Mouse (Mus musculus): ENCODE measurements around the gene Flcn. TPM values are rescaled to one million over a fixed set of nuclear protein-coding genes. Genes with fewer than 3 reads are reported as not detected.
A peak's percentile ranks its signal among the peaks of the same experiment; 100 is the strongest.
"Not testable (repeated sequence)": the region's sequence is repeated elsewhere in the genome, so short reads cannot be mapped to it uniquely, and the experiment has no call there.

The Flcn gene
- polyA plus RNA-seq, 1 experiment from 2014 or later: 35.9 TPM

DNA sequence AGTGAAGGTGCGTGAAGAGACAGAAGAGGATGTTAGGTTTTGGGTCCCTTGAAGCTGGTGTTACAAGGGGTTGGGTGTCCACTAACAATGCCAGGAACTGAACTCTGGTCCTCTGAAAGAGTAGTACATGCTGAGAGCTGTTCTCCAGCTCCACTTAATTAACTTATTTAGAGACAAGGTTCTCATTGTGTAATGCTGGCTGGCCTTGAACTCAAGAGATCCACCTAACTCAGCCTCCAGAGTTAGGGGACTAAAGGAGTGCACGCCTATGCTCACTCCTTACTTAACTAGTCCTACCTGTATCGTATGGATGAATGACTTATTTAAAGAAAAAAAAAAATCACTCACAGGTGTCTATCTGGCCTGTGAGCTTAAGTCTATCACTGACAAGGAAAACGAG lies 28.6 kb upstream of the Flcn start:
- Histone ChIP-seq H3K4me2 (ENCODE audit: low read length) (peak overlapping the region; percentile 72), H3K27ac (replicated peaks; ENCODE audit: low read depth, low read length) (0 out of 2 replicates have a peak overlapping the region, but pooled peaks have one; percentile 98), H3K4me3 (replicated peaks; ENCODE audit: low read depth, low read length) (peak overlapping the region; percentile 100), H3K27me3 (ENCODE audit: control insufficient read depth, insufficient read depth, low read length) (no peaks in the 10 kb centered on the region), H3K4me1 (ENCODE audit: control insufficient read depth, insufficient read depth, low read length) (peaks cover 18% of the 10 kb centered on the region), H3K36me3 (ENCODE audit: control insufficient read depth, insufficient read depth, low read length) (peaks cover 35% of the 10 kb centered on the region), H3K9ac (replicated peaks; ENCODE audit: low read length) (peak overlapping the region; percentile 92), H3K9me3 (ENCODE audit: control insufficient read depth, low read length) (no peaks in the 10 kb centered on the region)
- WGBS: 67% methylated on average over 4 of the region's 4 CpGs
- no peak for DNase-seq
- ATAC-seq (ENCODE audit: low FRiP score, low TSS enrichment): no peak

DNA sequence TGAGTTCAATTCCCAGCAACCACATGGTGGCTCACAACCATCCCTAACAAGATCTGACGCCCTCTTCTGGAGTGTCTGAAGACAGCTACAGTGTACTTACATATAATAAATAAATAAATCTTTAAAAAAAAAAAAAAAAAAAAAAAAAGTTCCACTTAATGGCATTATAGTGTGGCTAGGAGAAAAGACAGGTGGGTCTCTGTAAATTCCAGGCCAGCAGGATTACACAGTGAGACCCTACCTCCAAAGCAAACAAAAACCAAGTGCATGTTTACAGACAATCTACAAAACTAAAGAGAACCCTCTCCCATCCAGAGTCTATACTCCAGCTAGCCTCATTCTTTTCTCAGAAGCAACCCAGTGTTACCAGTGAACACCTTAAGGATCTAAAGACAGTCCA lies 28.0 kb upstream of the Flcn start:
- Histone ChIP-seq H3K4me3 (replicated peaks; ENCODE audit: low read depth, low read length) (peak overlapping the region; percentile 100), H3K4me1 (ENCODE audit: control insufficient read depth, insufficient read depth, low read length) (peaks cover 18% of the 10 kb centered on the region), H3K36me3 (ENCODE audit: control insufficient read depth, insufficient read depth, low read length) (peaks cover 41% of the 10 kb centered on the region), H3K4me2 (ENCODE audit: low read length) (peak overlapping the region; percentile 72)
- WGBS: no CpG with 5 or more reads among the region's 1 CpGs
- not testable (repeated sequence) for H3K27ac ChIP-seq (replicated peaks; ENCODE audit: low read depth, low read length); H3K9ac ChIP-seq (replicated peaks; ENCODE audit: low read length); H3K9me3 ChIP-seq (ENCODE audit: control insufficient read depth, low read length); DNase-seq; ATAC-seq (ENCODE audit: low FRiP score, low TSS enrichment); H3K27me3 ChIP-seq (ENCODE audit: control insufficient read depth, insufficient read depth, low read length)

DNA sequence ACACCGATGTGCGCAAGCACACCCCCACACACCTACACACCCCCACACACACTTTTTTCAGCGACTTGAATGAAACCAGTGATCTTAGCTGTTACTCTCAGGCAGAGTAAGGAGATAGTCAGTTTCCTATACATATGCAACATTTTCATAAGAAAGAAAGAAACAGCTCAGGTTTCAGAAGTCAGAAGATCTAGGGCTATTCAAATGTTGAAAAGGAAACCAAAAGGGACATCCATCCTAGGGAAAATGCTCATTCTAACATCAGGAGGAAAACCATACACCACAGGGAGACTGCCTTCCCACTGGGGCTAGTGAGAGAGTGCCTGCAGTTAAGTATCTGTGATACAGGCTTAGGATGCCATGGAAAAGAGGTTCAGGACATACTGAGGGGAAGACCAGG lies 11.8 kb upstream of the Flcn start:
- no peak overlapping the region for H3K27ac ChIP-seq (replicated peaks; ENCODE audit: low read depth, low read length)
- H3K9me3 ChIP-seq (ENCODE audit: control insufficient read depth, low read length): no peaks in the 10 kb centered on the region
- H3K4me1 ChIP-seq (ENCODE audit: control insufficient read depth, insufficient read depth, low read length): no peaks in the 10 kb centered on the region
- DNase-seq (no peak), ATAC-seq (ENCODE audit: low FRiP score, low TSS enrichment) (no peak)
- H3K4me3 ChIP-seq (replicated peaks; ENCODE audit: low read depth, low read length): no peak overlapping the region
- H3K36me3 ChIP-seq (ENCODE audit: control insufficient read depth, insufficient read depth, low read length): peaks cover 97% of the 10 kb centered on the region
- WGBS: 94% methylated on average over 3 of the region's 3 CpGs
- H3K4me2 ChIP-seq (ENCODE audit: low read length): no peak overlapping the region
- no peaks in the 10 kb centered on the region for H3K27me3 ChIP-seq (ENCODE audit: control insufficient read depth, insufficient read depth, low read length)
- H3K9ac ChIP-seq (replicated peaks; ENCODE audit: low read length): no peak overlapping the region

DNA sequence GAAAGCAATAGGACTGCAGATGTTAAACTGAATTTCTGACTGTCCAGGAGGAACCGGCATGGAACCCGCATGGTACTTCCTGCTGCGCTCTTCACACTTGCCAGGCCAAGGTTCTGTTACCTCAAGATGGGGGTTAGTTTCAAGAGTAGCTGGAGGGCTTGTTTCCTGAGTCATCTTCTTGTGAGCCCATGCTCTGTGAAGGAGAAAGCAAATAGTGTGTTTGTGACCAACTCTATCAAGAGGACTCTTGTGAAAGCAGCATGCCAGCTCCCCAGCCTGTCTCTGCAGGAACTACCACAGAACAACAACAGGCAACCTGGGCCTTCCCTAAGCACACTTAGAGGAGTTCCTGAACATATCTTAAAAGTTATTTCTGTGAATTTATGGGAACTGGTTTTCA lies 8.1 kb upstream of the Flcn start:
- no peak overlapping the region for H3K4me2 ChIP-seq (ENCODE audit: low read length)
- H3K9me3 ChIP-seq (ENCODE audit: control insufficient read depth, low read length): no peaks in the 10 kb centered on the region
- H3K4me1 ChIP-seq (ENCODE audit: control insufficient read depth, insufficient read depth, low read length): no peaks in the 10 kb centered on the region
- H3K9ac ChIP-seq (replicated peaks; ENCODE audit: low read length): no peak overlapping the region
- peaks cover 69% of the 10 kb centered on the region for H3K36me3 ChIP-seq (ENCODE audit: control insufficient read depth, insufficient read depth, low read length)
- H3K27me3 ChIP-seq (ENCODE audit: control insufficient read depth, insufficient read depth, low read length): no peaks in the 10 kb centered on the region
- ATAC-seq (ENCODE audit: low FRiP score, low TSS enrichment) (no peak), DNase-seq (no peak)
- H3K27ac ChIP-seq (replicated peaks; ENCODE audit: low read depth, low read length): no peak overlapping the region
- no peak overlapping the region for H3K4me3 ChIP-seq (replicated peaks; ENCODE audit: low read depth, low read length)
- 98% methylated on average over 3 of the region's 3 CpGs for whole genome bisulfite sequencing

DNA sequence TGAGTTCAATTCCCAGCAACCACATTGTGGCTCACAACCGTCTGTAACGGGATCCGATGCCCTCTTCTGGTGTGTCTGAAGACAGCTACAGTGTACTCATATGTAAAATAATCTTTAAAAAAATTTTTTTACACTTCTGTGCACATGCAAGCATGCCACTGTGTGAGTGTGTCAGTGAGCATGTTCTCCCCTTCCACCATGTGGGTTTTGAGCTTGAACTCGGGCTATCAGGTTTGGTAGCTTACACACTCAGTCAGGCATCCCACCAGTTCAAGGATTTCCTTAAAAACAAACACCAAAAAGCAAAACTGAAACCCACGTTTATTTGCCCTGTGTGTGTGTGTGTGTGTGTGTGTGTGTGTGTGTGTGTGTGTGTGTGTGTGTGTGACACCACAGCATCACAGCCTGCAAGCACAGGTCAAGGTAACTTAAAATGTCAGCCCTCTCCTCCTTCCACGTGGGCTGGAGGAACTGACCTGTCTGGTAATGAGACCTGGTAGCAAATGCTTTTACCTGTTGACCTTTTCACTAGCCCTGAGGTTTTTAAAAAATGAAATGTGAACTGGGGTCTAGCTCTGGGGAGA lies 5.8 kb upstream of the Flcn start:
- Histone ChIP-seq H3K27ac (replicated peaks; ENCODE audit: low read depth, low read length) (no peak overlapping the region), H3K9me3 (ENCODE audit: control insufficient read depth, low read length) (no peaks in the 10 kb centered on the region), H3K4me2 (ENCODE audit: low read length) (no peak overlapping the region), H3K4me1 (ENCODE audit: control insufficient read depth, insufficient read depth, low read length) (no peaks in the 10 kb centered on the region), H3K9ac (replicated peaks; ENCODE audit: low read length) (no peak overlapping the region), H3K27me3 (ENCODE audit: control insufficient read depth, insufficient read depth, low read length) (no peaks in the 10 kb centered on the region), H3K4me3 (replicated peaks; ENCODE audit: low read depth, low read length) (no peak overlapping the region), H3K36me3 (ENCODE audit: control insufficient read depth, insufficient read depth, low read length) (peaks cover 47% of the 10 kb centered on the region)
- DNase-seq (no peak), ATAC-seq (ENCODE audit: low FRiP score, low TSS enrichment) (no peak)
- WGBS: 90% methylated on average over 6 of the region's 6 CpGs

DNA sequence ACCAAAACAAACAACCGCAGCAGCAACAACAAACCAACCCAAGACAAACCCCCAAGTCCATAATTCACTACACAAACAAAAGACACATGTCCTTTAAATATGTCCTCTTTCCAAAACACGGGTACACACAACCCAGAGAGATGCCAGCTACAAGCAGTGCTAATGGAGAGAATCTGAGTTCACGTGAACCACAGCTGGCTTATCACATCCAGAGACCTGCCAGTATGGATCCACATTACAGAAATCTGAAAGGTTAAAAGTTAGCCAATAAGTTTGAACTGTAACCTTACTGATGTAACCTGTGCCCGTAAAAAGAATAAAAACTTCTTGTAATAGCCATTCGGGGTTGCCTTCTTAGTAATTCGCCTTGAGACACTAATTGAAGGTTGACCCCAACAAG lies 5.1 kb upstream of the Flcn start:
- H3K4me1 ChIP-seq (ENCODE audit: control insufficient read depth, insufficient read depth, low read length): no peaks in the 10 kb centered on the region
- DNase-seq (no peak), ATAC-seq (ENCODE audit: low FRiP score, low TSS enrichment) (no peak)
- H3K27ac ChIP-seq (replicated peaks; ENCODE audit: low read depth, low read length): no peak overlapping the region
- H3K4me2 ChIP-seq (ENCODE audit: low read length): no peak overlapping the region
- H3K9ac ChIP-seq (replicated peaks; ENCODE audit: low read length): no peak overlapping the region
- no peaks in the 10 kb centered on the region for H3K27me3 ChIP-seq (ENCODE audit: control insufficient read depth, insufficient read depth, low read length)
- H3K9me3 ChIP-seq (ENCODE audit: control insufficient read depth, low read length): no peaks in the 10 kb centered on the region
- WGBS: 93% methylated on average over 6 of the region's 6 CpGs
- peaks cover 41% of the 10 kb centered on the region for H3K36me3 ChIP-seq (ENCODE audit: control insufficient read depth, insufficient read depth, low read length)
- no peak overlapping the region for H3K4me3 ChIP-seq (replicated peaks; ENCODE audit: low read depth, low read length)

DNA sequence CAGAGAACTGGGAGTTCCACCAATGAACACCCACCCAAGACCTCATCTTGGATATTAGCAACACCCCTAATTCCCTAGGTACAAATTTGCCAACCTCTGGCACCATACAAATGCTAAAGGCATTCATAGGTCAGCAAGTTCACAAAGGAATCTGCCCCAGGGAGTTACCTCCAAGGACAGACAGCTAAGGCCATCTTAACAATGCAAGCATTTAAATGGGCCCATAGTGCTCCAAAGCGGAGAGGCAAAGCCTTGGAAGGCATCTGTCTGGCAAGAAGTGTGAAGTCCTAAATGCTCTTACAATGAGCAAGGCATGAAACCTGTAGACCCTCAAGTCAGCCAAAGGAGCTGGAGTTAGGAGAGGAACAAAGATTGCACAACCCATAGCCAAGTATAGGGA lies 4.5 kb upstream of the Flcn start:
- H3K4me2 ChIP-seq (ENCODE audit: low read length): no peak overlapping the region
- 80% methylated on average over 1 of the region's 1 CpGs for WGBS
- H3K4me3 ChIP-seq (replicated peaks; ENCODE audit: low read depth, low read length): no peak overlapping the region
- H3K4me1 ChIP-seq (ENCODE audit: control insufficient read depth, insufficient read depth, low read length): no peaks in the 10 kb centered on the region
- H3K27me3 ChIP-seq (ENCODE audit: control insufficient read depth, insufficient read depth, low read length): no peaks in the 10 kb centered on the region
- H3K36me3 ChIP-seq (ENCODE audit: control insufficient read depth, insufficient read depth, low read length): peaks cover 35% of the 10 kb centered on the region
- H3K9me3 ChIP-seq (ENCODE audit: control insufficient read depth, low read length): no peaks in the 10 kb centered on the region
- DNase-seq (no peak), ATAC-seq (ENCODE audit: low FRiP score, low TSS enrichment) (no peak)
- H3K9ac ChIP-seq (replicated peaks; ENCODE audit: low read length): no peak overlapping the region
- no peak overlapping the region for H3K27ac ChIP-seq (replicated peaks; ENCODE audit: low read depth, low read length)

DNA sequence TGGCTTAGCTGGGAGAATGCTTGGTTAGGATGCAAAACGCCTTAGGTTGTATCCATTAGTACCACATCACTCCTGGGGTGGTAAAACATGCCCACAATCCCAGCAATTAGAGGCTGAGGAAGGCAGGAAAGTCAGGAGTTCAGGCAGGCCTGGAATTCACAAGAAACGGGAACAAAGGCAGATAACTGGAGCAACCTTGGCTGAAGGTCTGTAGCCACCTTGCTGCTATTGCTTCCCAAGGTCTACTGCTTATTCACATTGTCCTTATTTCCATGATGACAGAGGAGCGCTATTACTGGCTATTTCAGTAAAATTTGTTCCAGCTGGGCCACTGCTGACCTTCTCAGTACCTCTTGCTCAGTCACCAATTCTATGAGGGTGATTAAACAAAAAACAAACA lies 3.5 kb upstream of the Flcn start:
- Histone ChIP-seq H3K27me3 (ENCODE audit: control insufficient read depth, insufficient read depth, low read length) (no peaks in the 10 kb centered on the region), H3K9me3 (ENCODE audit: control insufficient read depth, low read length) (no peaks in the 10 kb centered on the region), H3K4me3 (replicated peaks; ENCODE audit: low read depth, low read length) (no peak overlapping the region), H3K4me2 (ENCODE audit: low read length) (no peak overlapping the region), H3K9ac (replicated peaks; ENCODE audit: low read length) (no peak overlapping the region; the same call in 1 of the 2 replicates), H3K36me3 (ENCODE audit: control insufficient read depth, insufficient read depth, low read length) (peaks cover 25% of the 10 kb centered on the region), H3K27ac (replicated peaks; ENCODE audit: low read depth, low read length) (no peak overlapping the region), H3K4me1 (ENCODE audit: control insufficient read depth, insufficient read depth, low read length) (peaks cover 10% of the 10 kb centered on the region)
- no peak for ATAC-seq (ENCODE audit: low FRiP score, low TSS enrichment)
- DNase-seq: no peak
- WGBS: 75% methylated on average over 3 of the region's 3 CpGs

DNA sequence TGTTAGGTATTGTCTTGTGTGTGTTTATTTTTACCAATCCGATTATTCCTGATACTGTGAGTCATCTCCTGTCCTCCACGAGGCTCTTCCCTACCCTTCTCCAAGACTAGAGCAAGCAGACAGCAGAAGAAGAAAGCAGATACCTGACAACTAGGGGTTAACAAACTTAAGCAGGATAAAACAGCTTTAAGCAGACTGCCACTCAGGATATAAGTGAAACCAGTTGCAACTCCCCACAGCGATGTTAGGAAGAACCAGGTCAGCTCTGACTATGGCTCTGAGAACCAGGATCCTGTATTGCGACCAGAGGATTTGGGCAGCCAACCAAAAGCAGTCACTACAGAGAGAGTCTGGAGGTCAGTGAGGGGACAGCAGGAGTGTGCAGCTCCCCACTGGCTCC lies 1.4 kb upstream of the Flcn start:
- Histone ChIP-seq H3K9me3 (ENCODE audit: control insufficient read depth, low read length) (no peaks in the 10 kb centered on the region), H3K27ac (replicated peaks; ENCODE audit: low read depth, low read length) (no peak overlapping the region), H3K4me2 (ENCODE audit: low read length) (no peak overlapping the region), H3K27me3 (ENCODE audit: control insufficient read depth, insufficient read depth, low read length) (no peaks in the 10 kb centered on the region), H3K36me3 (ENCODE audit: control insufficient read depth, insufficient read depth, low read length) (peaks cover 21% of the 10 kb centered on the region), H3K4me1 (ENCODE audit: control insufficient read depth, insufficient read depth, low read length) (peaks cover 10% of the 10 kb centered on the region), H3K4me3 (replicated peaks; ENCODE audit: low read depth, low read length) (no peak overlapping the region), H3K9ac (replicated peaks; ENCODE audit: low read length) (no peak overlapping the region)
- ATAC-seq (ENCODE audit: low FRiP score, low TSS enrichment) (no peak), DNase-seq (no peak)
- 84% methylated on average over 4 of the region's 4 CpGs for WGBS
